Mouse (Mus musculus): ENCODE results near the gene Pilrb1. TPM values are rescaled to one million over a fixed set of nuclear protein-coding genes. Genes with fewer than 3 reads are reported as not detected.
A peak's percentile ranks its signal among the peaks of the same experiment; 100 is the strongest.

Gene Pilrb1
- total and polyA plus RNA-seq, 2 experiments from 2014 or later = 0.45 TPM; not detected in 1

DNA sequence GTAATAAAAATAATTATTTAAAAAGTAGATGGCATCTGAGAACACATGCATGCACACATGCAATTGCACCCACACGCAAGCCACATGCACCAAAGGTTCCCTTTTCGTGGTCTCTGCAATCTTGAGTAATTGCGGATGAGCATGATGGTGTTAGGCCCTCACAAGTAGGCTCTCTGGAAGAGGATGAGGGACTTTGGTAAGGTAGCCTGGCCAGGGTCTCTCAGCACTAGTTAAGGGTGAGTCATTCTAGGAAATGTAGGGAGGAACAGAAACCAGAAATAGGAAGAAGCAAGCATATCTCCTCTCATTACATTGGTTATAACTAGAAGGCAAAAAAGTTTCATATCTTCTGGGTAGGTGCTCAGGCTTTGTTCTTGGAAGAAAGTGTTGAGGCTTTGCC is 32.9 kb downstream of the Pilrb1 start:
- Histone ChIP-seq H3K27me3 (ENCODE audit: control insufficient read depth, insufficient read depth, low read length) (no peaks in the 10 kb centered on the region), H3K4me2 (ENCODE audit: low read depth, low read length) (no peak overlapping the region), H3K9me3 (replicated peaks; ENCODE audit: control insufficient read depth, low read length) (no peaks in the 10 kb centered on the region), H3K4me3 (ENCODE audit: low read depth, low read length) (no peak overlapping the region), H3K9ac (replicated peaks; ENCODE audit: low read depth, low read length) (no peak overlapping the region), H3K4me1 (ENCODE audit: control insufficient read depth, insufficient read depth) (no peaks in the 10 kb centered on the region), H3K27ac (ENCODE audit: low read depth) (no peak overlapping the region), H3K36me3 (replicated peaks; ENCODE audit: control insufficient read depth, insufficient read depth, low read length) (no peaks in the 10 kb centered on the region)
- no peak for ATAC-seq (ENCODE audit: insufficient read depth, low read depth)
- WGBS = 85% methylated on average over 3 of the region's 3 CpGs
- no peak for DNase-seq (ENCODE audit: low spot score)
- TF ChIP-seq EP300 (IDR thresholded peaks at IDR 0.05; ENCODE audit: low read depth) (no peak), CTCF (IDR thresholded peaks at IDR 0.05; ENCODE audit: low read depth) (no peak)

DNA sequence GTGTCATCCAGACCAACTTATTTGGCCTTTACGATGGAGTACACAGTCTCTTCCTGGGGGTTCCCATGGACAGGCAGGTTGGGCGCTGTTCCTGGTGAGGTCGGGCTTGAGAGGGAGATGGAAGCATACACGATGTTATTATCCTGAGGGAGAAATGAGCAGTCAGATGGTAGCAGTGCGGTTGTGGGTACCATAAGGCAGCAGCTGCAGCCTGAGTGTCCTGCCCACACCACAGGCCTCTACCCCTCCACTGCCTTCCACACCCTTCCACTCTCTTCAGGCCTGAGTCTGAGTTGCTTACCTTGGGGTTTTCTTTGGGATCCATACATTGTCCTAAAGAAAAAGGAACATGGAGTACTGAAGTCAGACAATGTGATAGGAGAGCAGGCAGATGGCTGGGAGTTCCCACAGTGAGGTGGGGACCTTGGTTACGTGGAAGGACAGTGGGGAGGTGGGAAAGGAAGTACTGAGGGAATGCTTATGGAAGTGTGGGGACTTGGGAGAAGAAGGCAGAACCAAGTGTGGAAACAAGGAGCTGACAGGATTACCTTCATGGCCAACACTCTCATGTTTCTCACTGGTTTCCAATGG is 34.4 kb downstream of the Pilrb1 start:
- H3K27ac ChIP-seq (ENCODE audit: low read depth) = no peak overlapping the region
- no peaks in the 10 kb centered on the region for H3K36me3 ChIP-seq (replicated peaks; ENCODE audit: control insufficient read depth, insufficient read depth, low read length)
- H3K4me2 ChIP-seq (ENCODE audit: low read depth, low read length) = no peak overlapping the region
- DNase-seq (ENCODE audit: low spot score) (no peak), ATAC-seq (ENCODE audit: insufficient read depth, low read depth) (no peak)
- WGBS = 88% methylated on average over 6 of the region's 6 CpGs
- no peak overlapping the region for H3K9ac ChIP-seq (replicated peaks; ENCODE audit: low read depth, low read length)
- no peaks in the 10 kb centered on the region for H3K4me1 ChIP-seq (ENCODE audit: control insufficient read depth, insufficient read depth)
- H3K4me3 ChIP-seq (ENCODE audit: low read depth, low read length) = no peak overlapping the region
- H3K27me3 ChIP-seq (ENCODE audit: control insufficient read depth, insufficient read depth, low read length) = no peaks in the 10 kb centered on the region
- H3K9me3 ChIP-seq (replicated peaks; ENCODE audit: control insufficient read depth, low read length) = no peaks in the 10 kb centered on the region
- TF ChIP-seq CTCF (IDR thresholded peaks at IDR 0.05; ENCODE audit: low read depth) (no peak), EP300 (IDR thresholded peaks at IDR 0.05; ENCODE audit: low read depth) (no peak)

DNA sequence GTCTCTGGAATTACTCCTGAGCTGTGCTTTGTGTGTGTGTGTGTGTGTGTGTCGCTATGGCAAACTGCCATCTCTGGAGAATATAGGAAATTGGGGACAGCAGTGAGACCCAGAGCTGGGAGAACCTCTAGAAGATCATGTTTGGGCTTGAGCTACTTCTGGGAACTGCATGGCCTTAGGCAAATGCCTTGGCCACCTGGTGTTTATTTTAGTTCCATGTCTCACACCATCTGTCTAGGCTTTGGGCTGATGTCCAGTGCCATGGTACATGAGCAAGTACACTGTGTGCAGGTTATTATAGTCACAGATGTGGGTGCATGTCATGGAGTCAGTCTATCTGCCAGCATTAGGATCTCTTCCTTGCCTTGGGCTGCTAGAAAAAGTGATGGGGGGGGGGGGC is 35.3 kb downstream of the Pilrb1 start:
- Histone ChIP-seq H3K9ac (replicated peaks; ENCODE audit: low read depth, low read length) (no peak overlapping the region), H3K36me3 (replicated peaks; ENCODE audit: control insufficient read depth, insufficient read depth, low read length) (no peaks in the 10 kb centered on the region), H3K27me3 (ENCODE audit: control insufficient read depth, insufficient read depth, low read length) (no peaks in the 10 kb centered on the region), H3K4me3 (ENCODE audit: low read depth, low read length) (no peak overlapping the region), H3K27ac (ENCODE audit: low read depth) (no peak overlapping the region), H3K4me1 (ENCODE audit: control insufficient read depth, insufficient read depth) (no peaks in the 10 kb centered on the region), H3K4me2 (ENCODE audit: low read depth, low read length) (no peak overlapping the region), H3K9me3 (replicated peaks; ENCODE audit: control insufficient read depth, low read length) (no peaks in the 10 kb centered on the region)
- no peak for DNase-seq (ENCODE audit: low spot score)
- TF ChIP-seq EP300 (IDR thresholded peaks at IDR 0.05; ENCODE audit: low read depth) (no peak), CTCF (IDR thresholded peaks at IDR 0.05; ENCODE audit: low read depth) (no peak)
- WGBS = 80% methylated on average over 1 of the region's 1 CpGs
- ATAC-seq (ENCODE audit: insufficient read depth, low read depth) = no peak

DNA sequence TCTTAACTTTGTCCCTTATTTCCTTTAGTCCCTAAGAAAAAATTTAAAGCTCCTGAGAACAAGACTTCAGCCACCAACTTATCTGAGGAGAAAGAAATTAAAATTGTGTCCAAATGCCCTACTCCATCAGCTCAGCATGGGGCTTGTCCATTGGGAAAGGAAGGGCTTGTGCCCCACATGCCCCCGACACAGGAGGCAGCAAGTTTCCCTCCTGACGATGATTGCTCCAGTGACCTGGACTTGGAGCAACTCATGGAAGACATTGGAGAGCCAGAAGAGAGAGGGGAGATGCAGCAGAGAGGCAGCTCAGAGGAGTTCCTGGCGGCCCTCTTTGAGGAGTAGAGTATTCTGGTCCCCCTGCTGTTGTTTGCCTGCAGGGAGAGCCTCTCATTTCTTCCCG is 35.8 kb downstream of the Pilrb1 start:
- Histone ChIP-seq H3K4me3 (ENCODE audit: low read depth, low read length) (no peak overlapping the region), H3K4me2 (ENCODE audit: low read depth, low read length) (no peak overlapping the region), H3K9me3 (replicated peaks; ENCODE audit: control insufficient read depth, low read length) (no peaks in the 10 kb centered on the region), H3K27me3 (ENCODE audit: control insufficient read depth, insufficient read depth, low read length) (no peaks in the 10 kb centered on the region), H3K27ac (ENCODE audit: low read depth) (no peak overlapping the region), H3K9ac (replicated peaks; ENCODE audit: low read depth, low read length) (no peak overlapping the region), H3K36me3 (replicated peaks; ENCODE audit: control insufficient read depth, insufficient read depth, low read length) (no peaks in the 10 kb centered on the region), H3K4me1 (ENCODE audit: control insufficient read depth, insufficient read depth) (no peaks in the 10 kb centered on the region)
- no peak for TF ChIP-seq CTCF (IDR thresholded peaks at IDR 0.05; ENCODE audit: low read depth)
- ATAC-seq (ENCODE audit: insufficient read depth, low read depth) (no peak), DNase-seq (ENCODE audit: low spot score) (no peak)
- WGBS = 66% methylated on average over 4 of the region's 4 CpGs

DNA sequence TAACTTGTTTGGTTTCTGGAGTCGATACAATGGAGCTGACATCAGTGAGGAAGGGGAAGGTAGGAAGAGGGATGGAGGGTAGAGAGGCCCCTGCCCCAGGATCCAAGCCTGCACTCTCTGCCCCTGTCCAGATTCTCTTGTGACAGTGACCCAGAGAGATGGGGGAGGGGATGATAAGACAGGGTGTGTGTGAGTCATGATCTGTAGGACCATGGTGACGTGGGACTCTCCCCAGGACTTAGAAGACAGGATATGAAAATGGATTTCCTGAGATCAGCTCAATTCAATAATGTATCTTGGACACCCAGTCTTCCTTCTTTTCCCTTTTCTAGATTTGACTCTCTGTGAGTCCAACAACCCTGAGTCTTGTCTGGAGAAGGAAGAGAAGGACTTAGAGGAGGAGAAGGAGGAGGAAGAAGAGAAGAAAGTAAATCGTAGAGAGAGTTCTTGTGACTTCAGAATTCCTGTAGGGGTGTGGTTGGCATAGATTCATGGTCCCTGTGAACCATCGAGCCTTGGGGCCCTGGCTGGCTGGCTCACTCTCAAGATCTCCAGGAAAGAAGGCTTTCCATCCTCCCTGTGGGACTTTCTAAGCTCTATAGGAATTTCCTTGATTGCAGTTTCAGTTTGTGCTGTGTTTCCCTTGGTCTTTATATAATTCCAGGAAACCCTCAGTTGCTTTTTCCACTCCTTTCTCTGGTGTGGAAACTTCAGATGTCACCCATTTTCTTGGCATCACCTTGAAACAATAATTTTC is 40.3 kb downstream of the Pilrb1 start:
- DNase-seq (ENCODE audit: low spot score) = peak; percentile 57
- TF ChIP-seq CTCF (IDR thresholded peaks at IDR 0.05; ENCODE audit: low read depth) (no peak), EP300 (IDR thresholded peaks at IDR 0.05; ENCODE audit: low read depth) (no peak)
- Histone ChIP-seq H3K27ac (ENCODE audit: low read depth) (peak overlapping the region; percentile 50), H3K4me2 (ENCODE audit: low read depth, low read length) (no peak overlapping the region), H3K36me3 (replicated peaks; ENCODE audit: control insufficient read depth, insufficient read depth, low read length) (no peaks in the 10 kb centered on the region), H3K27me3 (ENCODE audit: control insufficient read depth, insufficient read depth, low read length) (no peaks in the 10 kb centered on the region), H3K9ac (replicated peaks; ENCODE audit: low read depth, low read length) (no peak overlapping the region), H3K4me1 (ENCODE audit: control insufficient read depth, insufficient read depth) (no peaks in the 10 kb centered on the region), H3K9me3 (replicated peaks; ENCODE audit: control insufficient read depth, low read length) (no peaks in the 10 kb centered on the region), H3K4me3 (ENCODE audit: low read depth, low read length) (no peak overlapping the region)
- 34% methylated on average over 4 of the region's 4 CpGs for WGBS
- ATAC-seq (ENCODE audit: insufficient read depth, low read depth) = peak; percentile 67

DNA sequence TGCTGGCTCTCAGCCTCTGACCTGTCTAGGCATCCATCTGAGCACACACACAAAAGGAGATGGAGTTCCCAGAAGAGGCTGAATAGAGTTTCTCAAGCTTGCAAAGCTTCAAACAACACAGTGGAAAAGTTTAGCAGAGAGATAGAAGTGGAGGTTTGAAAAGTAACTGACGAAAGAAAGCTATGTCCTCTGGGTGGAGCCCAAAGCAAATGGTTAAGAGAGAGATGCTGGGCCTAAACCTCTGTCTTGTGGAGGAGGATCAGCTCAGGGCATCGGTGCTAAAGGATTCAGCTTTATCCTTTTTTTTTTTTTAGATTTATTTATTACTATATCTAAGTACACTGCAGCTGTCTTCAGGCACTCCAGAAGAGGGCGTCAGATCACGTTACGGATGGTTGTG is 49.6 kb downstream of the Pilrb1 start:
- TF ChIP-seq CTCF (IDR thresholded peaks at IDR 0.05; ENCODE audit: low read depth) (no peak), EP300 (IDR thresholded peaks at IDR 0.05; ENCODE audit: low read depth) (no peak)
- H3K4me3 ChIP-seq (ENCODE audit: low read depth, low read length) = no peak overlapping the region
- no peak overlapping the region for H3K27ac ChIP-seq (ENCODE audit: low read depth)
- H3K36me3 ChIP-seq (replicated peaks; ENCODE audit: control insufficient read depth, insufficient read depth, low read length) = no peaks in the 10 kb centered on the region
- ATAC-seq (ENCODE audit: insufficient read depth, low read depth) = no peak
- no peak overlapping the region for H3K4me2 ChIP-seq (ENCODE audit: low read depth, low read length)
- H3K4me1 ChIP-seq (ENCODE audit: control insufficient read depth, insufficient read depth) = no peaks in the 10 kb centered on the region
- 84% methylated on average over 5 of the region's 5 CpGs for WGBS
- H3K9ac ChIP-seq (replicated peaks; ENCODE audit: low read depth, low read length) = no peak overlapping the region
- DNase-seq (ENCODE audit: low spot score) = no peak
- no peaks in the 10 kb centered on the region for H3K9me3 ChIP-seq (replicated peaks; ENCODE audit: control insufficient read depth, low read length)
- no peaks in the 10 kb centered on the region for H3K27me3 ChIP-seq (ENCODE audit: control insufficient read depth, insufficient read depth, low read length)
